Mouse (Mus musculus): ENCODE data around the gene Dlx5. TPM values are rescaled to one million over a fixed set of nuclear protein-coding genes. Genes with fewer than 3 reads are reported as not detected.

Dlx5 gene
- total RNA-seq, 1 experiment from 2014 or later = not detected

DNA sequence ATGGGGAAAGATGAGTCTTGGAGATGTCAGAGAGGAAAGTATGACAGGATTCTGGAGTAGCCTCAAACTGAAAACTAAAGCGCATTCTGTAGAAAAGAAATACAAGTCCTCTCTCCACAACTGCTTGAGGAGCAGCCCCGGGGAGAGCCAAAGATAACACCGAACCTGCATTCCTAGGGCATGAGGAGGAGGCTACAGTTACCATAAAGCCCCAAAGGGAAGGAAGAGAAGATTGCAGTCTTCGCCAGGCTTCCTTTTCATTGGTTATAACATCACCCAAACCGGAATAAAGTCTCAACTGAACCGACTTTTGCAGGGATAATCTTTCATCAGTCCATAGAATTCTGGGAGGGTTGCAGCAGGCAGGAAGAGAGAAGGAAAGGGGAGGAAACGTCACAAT is 51.4 kb downstream of the Dlx5 start:
- ATAC-seq (ENCODE audit: extremely low read depth, insufficient number of reproducible peaks, low FRiP score, poor library complexity, severe bottlenecking) = no peak

Other genes starting within 250 kb of the Dlx5 start
- gene Dlx6, start 18.8 kb downstream of the Dlx5 start, total RNA-seq (2017) = not detected in 2 replicates
- gene Sdhaf3, start 73.9 kb upstream of the Dlx5 start, total RNA-seq (2017) = 2.8 and 4.7 TPM in 2 replicates